Mouse (Mus musculus) heart, embryonic 13.5 days (tissue): ENCODE measurements at regions not wholly inside any gene's neighbourhood (a gene's known extent, or its start where the extent isn't known, plus 50 kb on each side); places are given as distances from the start of the nearest gene placed in this dataset.

ENCODE experiments used
- ATAC-seq: fragments of 200-750 bp; cut with Nextera tagmentation; 2 replicates; pipeline ENCODE4 v1.8.0; 2017; ENCODE audit warnings: moderate TSS enrichment; ENCODE audit not compliant: insufficient number of reproducible peaks, low FRiP score, low TSS enrichment; ENCODE audit errors: extremely low read depth
- H3K27ac ChIP-seq: fragments of 300-500 bp; sonication (generic); replicated peaks from 2 replicates; pipeline ENCODE4 v1.5.1; 2015; ENCODE audit warnings: moderate library complexity, mild to moderate bottlenecking, inconsistent platforms
- H3K27me3 ChIP-seq: fragments of 300-500 bp; sonication (generic); replicated peaks from 2 replicates; pipeline ENCODE4 v1.6.1; 2015; ENCODE audit warnings: mild to moderate bottlenecking, inconsistent platforms
- H3K36me3 ChIP-seq: fragments of 300-500 bp; sonication (generic); 2 replicates; pipeline ENCODE4 v1.6.1; 2015; ENCODE audit warnings: mild to moderate bottlenecking, inconsistent platforms
- H3K4me1 ChIP-seq: fragments of 300-500 bp; sonication (generic); 2 replicates; pipeline ENCODE4 v1.6.1; 2015; ENCODE audit warnings: inconsistent platforms
- H3K4me2 ChIP-seq: fragments of 300-500 bp; sonication (generic); 2 replicates; pipeline ENCODE4 v1.6.1; 2015; ENCODE audit warnings: inconsistent platforms, mild to moderate bottlenecking, moderate library complexity
- H3K4me3 ChIP-seq: fragments of 300-500 bp; sonication (generic); 2 replicates; pipeline ENCODE4 v1.5.1; 2015; ENCODE audit warnings: moderate library complexity, mild to moderate bottlenecking, inconsistent platforms
- H3K9ac ChIP-seq: fragments of 300-500 bp; sonication (generic); 2 replicates; pipeline ENCODE4 v1.6.1; 2015; ENCODE audit warnings: inconsistent platforms, mild to moderate bottlenecking, moderate library complexity
- H3K9me3 ChIP-seq: fragments of 300-500 bp; sonication (generic); 2 replicates; pipeline ENCODE4 v1.6.1; 2016; ENCODE audit warnings: inconsistent platforms
- WGBS: fragments of 180-500 bp; shearing (Covaris S2); methylation state at CpG from one replicate; pipeline ENCODE4 v1.1.7; 2015; ENCODE audit warnings: mixed read lengths; 5-methylcytosine and 5-hydroxymethylcytosine counted together

GRCm38 (mm10) chr7:70117930-70118922 lies 248.3 kb downstream of the Nr2f2 start:
- Histone ChIP-seq H3K4me1 (peaks cover 8% of the 10 kb centered on the region; the same call in 1 of the 2 replicates), H3K4me3 (peak overlapping the region; percentile 49), H3K27ac (no peak overlapping the region), H3K36me3 (no peaks in the 10 kb centered on the region), H3K27me3 (peaks cover 44% of the 10 kb centered on the region), H3K4me2 (peak overlapping the region; percentile 78), H3K9me3 (no peaks in the 10 kb centered on the region), H3K9ac (peak overlapping the region; percentile 61)
- WGBS, result 16% methylated on average over 21 of the region's 21 CpGs
- no peak for ATAC-seq

DNA sequence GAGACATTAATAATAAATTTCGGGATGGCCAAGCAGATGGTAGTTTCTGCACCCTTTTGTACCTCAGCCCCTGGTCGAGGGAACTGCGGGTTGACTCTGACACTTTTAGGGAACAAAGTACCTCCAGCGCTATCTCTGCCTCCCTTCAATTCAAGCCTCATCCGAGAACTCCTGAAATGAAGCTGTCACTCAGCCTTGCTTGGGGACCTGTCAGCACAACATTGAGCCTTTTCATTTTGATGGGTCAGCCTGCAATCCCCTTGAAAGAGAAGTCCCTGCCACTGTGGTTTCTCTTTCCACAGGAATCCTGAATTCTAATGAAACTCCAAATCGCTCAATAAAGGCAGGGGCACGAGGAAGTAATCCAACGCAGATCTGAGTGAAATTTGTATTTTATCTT lies 257.5 kb downstream of the Nr2f2 start:
- 36% methylated on average over 8 of the region's 8 CpGs for WGBS
- H3K27ac ChIP-seq, result no peak overlapping the region
- no peaks in the 10 kb centered on the region for H3K4me1 ChIP-seq
- no peak overlapping the region for H3K9ac ChIP-seq
- H3K4me3 ChIP-seq, result no peak overlapping the region
- H3K4me2 ChIP-seq, result peak overlapping the region; percentile 11; the same call in 1 of the 2 replicates
- ATAC-seq, result no peak
- H3K9me3 ChIP-seq, result no peaks in the 10 kb centered on the region
- H3K36me3 ChIP-seq, result no peaks in the 10 kb centered on the region
- H3K27me3 ChIP-seq, result no peaks in the 10 kb centered on the region

DNA sequence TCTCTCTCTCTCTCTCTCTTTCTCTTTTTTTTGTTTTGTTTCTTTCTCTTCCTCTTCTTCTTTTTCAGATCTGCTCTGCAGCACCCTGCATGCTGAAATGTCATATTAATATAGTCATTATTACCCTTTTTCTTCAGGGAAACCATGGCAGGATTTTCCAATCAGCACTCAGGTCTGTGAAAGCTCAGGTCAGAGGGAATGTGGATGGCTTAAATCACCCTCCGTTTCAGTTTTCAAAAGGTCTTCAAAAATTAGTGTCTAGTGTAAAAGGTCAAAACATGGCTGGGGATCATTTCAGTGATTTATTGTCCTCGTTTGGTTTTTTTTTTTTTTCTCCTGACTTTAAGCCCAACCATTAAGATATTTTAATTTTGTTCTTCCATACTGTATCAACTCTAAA lies 261.5 kb downstream of the Nr2f2 start:
- no peaks in the 10 kb centered on the region for H3K27me3 ChIP-seq
- H3K27ac ChIP-seq, result no peak overlapping the region
- H3K4me2 ChIP-seq, result no peak overlapping the region
- no peaks in the 10 kb centered on the region for H3K36me3 ChIP-seq
- H3K4me1 ChIP-seq, result no peaks in the 10 kb centered on the region
- no peak overlapping the region for H3K4me3 ChIP-seq
- ATAC-seq, result no peak
- no peak overlapping the region for H3K9ac ChIP-seq
- H3K9me3 ChIP-seq, result no peaks in the 10 kb centered on the region
- WGBS, result 31% methylated on average over 2 of the region's 2 CpGs

- H3K4me3 ChIP-seq, result no peak overlapping the region
- H3K9ac ChIP-seq, result no peak overlapping the region
- ATAC-seq, result no peak
- H3K9me3 ChIP-seq, result no peaks in the 10 kb centered on the region
- H3K4me1 ChIP-seq, result no peaks in the 10 kb centered on the region
- H3K27me3 ChIP-seq, result no peaks in the 10 kb centered on the region
- no peak overlapping the region for H3K27ac ChIP-seq
- H3K36me3 ChIP-seq, result no peaks in the 10 kb centered on the region
- H3K4me2 ChIP-seq, result no peak overlapping the region
- WGBS, result 53% methylated on average over 8 of the region's 8 CpGs
Measured at GRCm38 (mm10) chr7:70104486-70104885, 262.0 kb downstream of the Nr2f2 start.

DNA sequence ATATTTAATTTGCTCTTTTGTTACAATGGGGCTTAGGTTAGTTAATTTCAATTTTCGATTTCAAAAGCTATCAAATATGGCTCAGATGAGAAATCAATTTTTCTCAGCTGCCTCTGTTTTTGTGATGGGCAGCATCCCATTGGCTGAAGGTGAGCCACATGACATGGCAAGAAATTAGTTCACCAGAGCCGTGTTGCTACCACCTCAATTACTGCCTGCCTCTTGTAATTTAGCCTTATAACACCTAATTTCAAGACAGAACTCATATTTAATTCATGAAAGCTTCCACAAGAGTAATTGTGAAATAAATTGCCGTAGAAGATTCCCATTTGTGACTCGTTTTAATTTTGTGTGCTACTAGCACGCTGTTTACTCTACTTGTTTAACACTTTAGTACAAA lies 262.9 kb downstream of the Nr2f2 start:
- Histone ChIP-seq H3K9ac (no peak overlapping the region), H3K36me3 (no peaks in the 10 kb centered on the region), H3K27ac (no peak overlapping the region), H3K9me3 (no peaks in the 10 kb centered on the region), H3K4me2 (no peak overlapping the region), H3K4me3 (no peak overlapping the region), H3K27me3 (no peaks in the 10 kb centered on the region), H3K4me1 (no peaks in the 10 kb centered on the region)
- WGBS, result 73% methylated on average over 5 of the region's 5 CpGs
- ATAC-seq, result no peak

DNA sequence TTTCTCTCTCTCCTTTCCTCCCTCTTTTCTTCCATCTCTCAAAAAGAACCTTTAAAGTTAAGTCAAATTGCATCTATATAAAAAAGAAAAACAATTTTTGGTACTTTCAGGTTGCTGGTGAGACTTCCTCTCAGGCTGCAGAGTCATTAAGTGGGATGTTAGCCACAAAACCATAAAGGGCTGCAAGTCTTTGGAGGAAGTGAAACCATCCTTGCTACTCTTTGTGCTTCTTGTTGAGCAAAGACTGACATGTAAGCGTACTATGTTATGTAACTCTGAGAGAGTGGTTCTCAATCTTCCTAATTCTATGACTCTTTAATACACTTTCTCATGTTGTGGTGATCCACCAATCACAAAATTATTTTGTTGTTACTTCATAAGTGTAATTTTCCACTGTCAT lies 267.5 kb downstream of the Nr2f2 start:
- Histone ChIP-seq H3K4me2 (no peak overlapping the region), H3K36me3 (no peaks in the 10 kb centered on the region), H3K9ac (no peak overlapping the region), H3K9me3 (no peaks in the 10 kb centered on the region), H3K27ac (no peak overlapping the region), H3K4me3 (no peak overlapping the region), H3K4me1 (no peaks in the 10 kb centered on the region), H3K27me3 (no peaks in the 10 kb centered on the region)
- no peak for ATAC-seq
- 79% methylated on average over 1 of the region's 1 CpGs for WGBS

GRCm38 (mm10) chr7:70093916-70094784 lies 272.4 kb downstream of the Nr2f2 start:
- WGBS, result 78% methylated on average over 21 of the region's 21 CpGs
- no peaks in the 10 kb centered on the region for H3K27me3 ChIP-seq
- ATAC-seq, result no peak
- no peaks in the 10 kb centered on the region for H3K4me1 ChIP-seq
- no peak overlapping the region for H3K4me2 ChIP-seq
- no peak overlapping the region for H3K4me3 ChIP-seq
- H3K36me3 ChIP-seq, result no peaks in the 10 kb centered on the region
- H3K9ac ChIP-seq, result no peak overlapping the region
- peaks cover 5% of the 10 kb centered on the region; the same call in 1 of the 2 replicates for H3K9me3 ChIP-seq
- H3K27ac ChIP-seq, result no peak overlapping the region

GRCm38 (mm10) chr7:70092089-70092488 lies 274.4 kb downstream of the Nr2f2 start:
- H3K27ac ChIP-seq, result no peak overlapping the region
- no peak for ATAC-seq
- H3K36me3 ChIP-seq, result no peaks in the 10 kb centered on the region
- no peak overlapping the region for H3K9ac ChIP-seq
- WGBS, result 92% methylated on average over 2 of the region's 2 CpGs
- no peak overlapping the region for H3K4me3 ChIP-seq
- peaks cover 5% of the 10 kb centered on the region; the same call in 1 of the 2 replicates for H3K9me3 ChIP-seq
- H3K4me1 ChIP-seq, result no peaks in the 10 kb centered on the region
- no peak overlapping the region for H3K4me2 ChIP-seq
- no peaks in the 10 kb centered on the region for H3K27me3 ChIP-seq

DNA sequence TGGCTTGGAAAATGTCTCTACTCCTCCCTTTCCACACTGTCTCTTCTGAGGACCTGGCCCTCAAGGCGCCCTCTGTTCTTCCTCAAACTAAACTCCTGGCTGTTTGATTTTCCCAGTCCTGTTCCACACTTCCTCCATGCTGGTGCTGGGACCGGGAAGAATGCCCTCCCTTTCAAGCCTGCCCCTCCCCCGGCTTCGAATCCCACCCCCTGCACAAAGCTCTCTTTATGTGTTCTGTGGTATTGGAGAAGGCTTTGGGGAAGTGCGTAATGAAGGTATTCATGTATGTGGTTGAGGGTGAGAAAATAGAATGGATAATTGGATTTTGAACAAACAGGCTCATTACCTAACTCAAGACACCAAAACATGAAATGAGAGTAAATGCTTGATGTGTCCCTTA lies 277.4 kb downstream of the Nr2f2 start:
- Histone ChIP-seq H3K4me1 (no peaks in the 10 kb centered on the region), H3K9ac (no peak overlapping the region), H3K4me3 (no peak overlapping the region), H3K36me3 (no peaks in the 10 kb centered on the region), H3K27me3 (no peaks in the 10 kb centered on the region), H3K27ac (no peak overlapping the region), H3K4me2 (no peak overlapping the region), H3K9me3 (peaks cover 5% of the 10 kb centered on the region; the same call in 1 of the 2 replicates)
- no peak for ATAC-seq
- 67% methylated on average over 5 of the region's 5 CpGs for WGBS

DNA sequence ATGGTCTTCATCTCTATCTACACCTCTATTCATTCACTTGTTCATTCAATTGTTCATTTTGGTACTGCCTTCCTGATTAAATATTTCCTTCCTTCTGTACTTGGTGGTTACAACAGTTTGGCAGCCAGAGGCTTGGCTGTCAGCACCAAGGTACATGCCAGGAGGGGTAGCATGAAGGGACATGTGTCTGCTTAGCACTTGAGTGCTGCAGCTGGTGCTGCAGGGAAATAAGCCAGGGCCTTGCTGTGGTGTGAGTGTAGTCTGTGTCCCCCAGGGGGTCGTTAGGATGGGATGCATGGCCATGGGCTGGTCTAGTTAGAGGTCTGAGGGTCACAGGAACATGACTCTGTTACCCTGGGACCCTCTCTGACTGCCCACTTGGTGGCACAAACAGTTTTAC lies 296.9 kb downstream of the Nr2f2 start:
- H3K4me3 ChIP-seq, result no peak overlapping the region
- peaks cover 16% of the 10 kb centered on the region for H3K4me1 ChIP-seq
- 38% methylated on average over 1 of the region's 1 CpGs for WGBS
- H3K27ac ChIP-seq, result no peak overlapping the region
- no peak overlapping the region for H3K9ac ChIP-seq
- H3K4me2 ChIP-seq, result no peak overlapping the region
- no peaks in the 10 kb centered on the region for H3K9me3 ChIP-seq
- ATAC-seq, result no peak
- H3K36me3 ChIP-seq, result no peaks in the 10 kb centered on the region
- no peaks in the 10 kb centered on the region for H3K27me3 ChIP-seq
